Mouse (Mus musculus): ENCODE data around the gene Hnrnpf. TPM values are rescaled to one million over a fixed set of nuclear protein-coding genes. Genes with fewer than 3 reads are reported as not detected.

Hnrnpf gene
- total RNA-seq, 2 experiments from 2014 or later = 424 to 432 TPM

GRCm38 (mm10) chr6:117891369-117892160 is 8.6 kb upstream of the Hnrnpf start:
- DNase-seq = no peak

GRCm38 (mm10) chr6:117892386-117892785 is 7.7 kb upstream of the Hnrnpf start:
- DNase-seq = no peak

- no peak for DNase-seq
Observed at GRCm38 (mm10) chr6:117893435-117893834, 6.7 kb upstream of the Hnrnpf start.

- no peak for DNase-seq
Observed at GRCm38 (mm10) chr6:117897800-117898199, 2.3 kb upstream of the Hnrnpf start.

- DNase-seq = no peak
Observed at GRCm38 (mm10) chr6:117901510-117902402, 1.6 kb downstream of the Hnrnpf start.

- DNase-seq = no peak
Observed at GRCm38 (mm10) chr6:117902556-117902955, 2.4 kb downstream of the Hnrnpf start.

GRCm38 (mm10) chr6:117903836-117904235 is 3.7 kb downstream of the Hnrnpf start:
- DNase-seq = no peak

GRCm38 (mm10) chr6:117905260-117905930 is 5.3 kb downstream of the Hnrnpf start:
- DNase-seq = no peak

GRCm38 (mm10) chr6:117906015-117906531 is 5.9 kb downstream of the Hnrnpf start:
- DNase-seq = peak; percentile 56

- peak; percentile 98 for DNase-seq
Observed at GRCm38 (mm10) chr6:117906590-117907271, 6.6 kb downstream of the Hnrnpf start.

GRCm38 (mm10) chr6:117907301-117907978 is 7.3 kb downstream of the Hnrnpf start:
- DNase-seq = peak; percentile 94

- DNase-seq = no peak
Observed at GRCm38 (mm10) chr6:117907979-117908355, 7.8 kb downstream of the Hnrnpf start.

- peak; percentile 31 for DNase-seq
Observed at GRCm38 (mm10) chr6:117908424-117908900, 8.3 kb downstream of the Hnrnpf start.

GRCm38 (mm10) chr6:117910120-117910661 is 10.1 kb downstream of the Hnrnpf start:
- no peak for DNase-seq

- DNase-seq = no peak
Observed at GRCm38 (mm10) chr6:117914541-117914940, 14.4 kb downstream of the Hnrnpf start.

GRCm38 (mm10) chr6:117916205-117916736 is 16.1 kb downstream of the Hnrnpf start:
- no peak for DNase-seq

GRCm38 (mm10) chr6:117916737-117917426 is 16.8 kb downstream of the Hnrnpf start:
- DNase-seq = peak; percentile 89

- peak; percentile 75 for DNase-seq
Observed at GRCm38 (mm10) chr6:117917576-117917975, 17.5 kb downstream of the Hnrnpf start.

- no peak for DNase-seq
Observed at GRCm38 (mm10) chr6:117918043-117918442, 17.9 kb downstream of the Hnrnpf start.

All from adrenal gland, postnatal 10 days (tissue).